Mouse (Mus musculus) effector memory CD4-positive, alpha-beta T cell, adult 5 months (primary cell): ENCODE data around the gene Ap4m1. TPM values are rescaled to one million over a fixed set of nuclear protein-coding genes. Genes with fewer than 3 reads are reported as not detected.

Source experiments
- polyA plus RNA-seq: library from polyadenylated mRNA; unstranded; fragments of 100-300 nt; shearing (Covaris generic); gene quantifications from one replicate; pipeline ENCODE4 v1.2.1, GENCODE M21; 2017

Gene Ap4m1
- polyA plus RNA-seq, result 7.1 TPM

GRCm38 (mm10) chr5:138171695-138172491, at the start of gene Ap4m1, which contains the start of gene Mcm7:
Gene Ap4m1 (plus strand): TSS chr5:138172002.
Gene Mcm7 (minus strand): TSS chr5:138172422.

GRCm38 (mm10) chr5:138155443-138155976, 16.3 kb upstream of the Ap4m1 start, which contains the start of gene Zfp113:
Gene Zfp113 (minus strand): TSS chr5:138155744.

GRCm38 (mm10) chr5:138160842-138161665, 10.7 kb upstream of the Ap4m1 start, which contains the start of gene Cops6:
Gene Cops6 (plus strand): TSS chr5:138161071.

GRCm38 (mm10) chr5:138186950-138187638, 15.3 kb downstream of the Ap4m1 start, which contains the start of the genes Taf6 and Cnpy4:
Gene Taf6 (minus strand): TSS chr5:138187451.
Gene Cnpy4 (plus strand): TSS chr5:138187485.

GRCm38 (mm10) chr5:138193771-138194727, 22.2 kb downstream of the Ap4m1 start, which contains the start of gene Mblac1:
Gene Mblac1 (plus strand): TSS chr5:138194314.

GRCm38 (mm10) chr5:138225700-138226099, 53.9 kb downstream of the Ap4m1 start, which contains the start of gene Nxpe5:
Gene Nxpe5 (plus strand): TSS chr5:138225898.

Other genes with a start within 250 kb of the Ap4m1 start
- 0.09 TPM for gene Gjc3, start 208.9 kb upstream of the Ap4m1 start, polyA plus RNA-seq
- gene Azgp1, start 190.5 kb upstream of the Ap4m1 start, polyA plus RNA-seq, result not detected
- gene Smok3a, start 150.7 kb upstream of the Ap4m1 start, polyA plus RNA-seq, result 0.34 TPM
- not detected for gene Smok3b, start 150.6 kb upstream of the Ap4m1 start, polyA plus RNA-seq
- gene Smok3c, start 118.8 kb upstream of the Ap4m1 start, polyA plus RNA-seq, result not detected
- gene Zkscan1, start 86.9 kb upstream of the Ap4m1 start, polyA plus RNA-seq, result 14.8 TPM
- 25.6 TPM for gene Zscan21, start 55.1 kb upstream of the Ap4m1 start, polyA plus RNA-seq
- gene Zfp113, start 16.3 kb upstream of the Ap4m1 start, polyA plus RNA-seq, result 6.5 TPM
- 120 TPM for gene Cops6, start 10.9 kb upstream of the Ap4m1 start, polyA plus RNA-seq
- gene Mcm7, start 420 bp downstream of the Ap4m1 start, polyA plus RNA-seq, result 54.5 TPM
- gene Taf6, start 15.4 kb downstream of the Ap4m1 start, polyA plus RNA-seq, result 30.8 TPM
- gene Cnpy4, start 15.5 kb downstream of the Ap4m1 start, polyA plus RNA-seq, result 13.4 TPM
- not detected for gene Mblac1, start 22.3 kb downstream of the Ap4m1 start, polyA plus RNA-seq
- not detected for gene Nxpe5, start 53.9 kb downstream of the Ap4m1 start, polyA plus RNA-seq
- 32.6 TPM for gene Lamtor4, start 83.5 kb downstream of the Ap4m1 start, polyA plus RNA-seq
- gene BC037034, start 92.0 kb downstream of the Ap4m1 start, polyA plus RNA-seq, result 20.1 TPM
- not detected for gene Gal3st4, start 100.8 kb downstream of the Ap4m1 start, polyA plus RNA-seq
- gene Gm43720, start 108.0 kb downstream of the Ap4m1 start, polyA plus RNA-seq, result not detected
- 2.1 TPM for gene Gpc2, start 108.0 kb downstream of the Ap4m1 start, polyA plus RNA-seq
- gene Stag3, start 108.2 kb downstream of the Ap4m1 start, polyA plus RNA-seq, result 0.75 TPM
- 2.5 TPM for gene Pvrig, start 170.0 kb downstream of the Ap4m1 start, polyA plus RNA-seq